Mouse (Mus musculus): ENCODE results near the gene AU021092. TPM values are rescaled to one million over a fixed set of nuclear protein-coding genes. Genes with fewer than 3 reads are reported as not detected.

Gene AU021092
- polyA plus RNA-seq, 1 experiment from 2014 or later: 5.3 TPM

- Histone ChIP-seq H3K27me3 (ENCODE audit: control insufficient read depth, insufficient read depth, low read length) (no peaks in the 10 kb centered on the region), H3K36me3 (ENCODE audit: control insufficient read depth, insufficient read depth, low read length) (no peaks in the 10 kb centered on the region), H3K4me1 (ENCODE audit: control insufficient read depth, insufficient read depth, low read length) (peaks cover 5% of the 10 kb centered on the region; the same call in 1 of the 2 replicates), H3K4me2 (ENCODE audit: low read depth, low read length) (peak overlapping the region; percentile 74), H3K9ac (ENCODE audit: low read length) (peak overlapping the region; percentile 71), H3K4me3 (replicated peaks; ENCODE audit: low read length) (peak overlapping the region; percentile 70), H3K27ac (ENCODE audit: low read length) (no peak overlapping the region), H3K9me3 (replicated peaks; ENCODE audit: control insufficient read depth, low read length) (no peaks in the 10 kb centered on the region)
- 2% methylated on average over 36 of the region's 36 CpGs for WGBS
- ATAC-seq (ENCODE audit: insufficient read depth, low FRiP score): peak; percentile 26; the same call in 1 of the 2 replicates
Observed at GRCm38 (mm10) chr16:5203200-5203599, 18.9 kb downstream of the AU021092 start.

GRCm38 (mm10) chr16:5202681-5203080, 19.4 kb downstream of the AU021092 start:
- Histone ChIP-seq H3K9ac (ENCODE audit: low read length) (peak overlapping the region; percentile 71; the same call in 1 of the 2 replicates), H3K4me2 (ENCODE audit: low read depth, low read length) (peak overlapping the region; percentile 74), H3K27me3 (ENCODE audit: control insufficient read depth, insufficient read depth, low read length) (no peaks in the 10 kb centered on the region), H3K9me3 (replicated peaks; ENCODE audit: control insufficient read depth, low read length) (no peaks in the 10 kb centered on the region), H3K27ac (ENCODE audit: low read length) (no peak overlapping the region), H3K4me1 (ENCODE audit: control insufficient read depth, insufficient read depth, low read length) (peaks cover 5% of the 10 kb centered on the region; the same call in 1 of the 2 replicates), H3K36me3 (ENCODE audit: control insufficient read depth, insufficient read depth, low read length) (no peaks in the 10 kb centered on the region), H3K4me3 (replicated peaks; ENCODE audit: low read length) (peak overlapping the region; percentile 70)
- 8% methylated on average over 4 of the region's 4 CpGs for WGBS
- no peak for ATAC-seq (ENCODE audit: insufficient read depth, low FRiP score)

GRCm38 (mm10) chr16:5195080-5195479, 27.0 kb downstream of the AU021092 start:
- H3K9me3 ChIP-seq (replicated peaks; ENCODE audit: control insufficient read depth, low read length): no peaks in the 10 kb centered on the region; the same call in 1 of the 2 replicates
- no peak overlapping the region for H3K4me2 ChIP-seq (ENCODE audit: low read depth, low read length)
- no peak overlapping the region for H3K4me3 ChIP-seq (replicated peaks; ENCODE audit: low read length)
- no peak overlapping the region for H3K9ac ChIP-seq (ENCODE audit: low read length)
- H3K36me3 ChIP-seq (ENCODE audit: control insufficient read depth, insufficient read depth, low read length): no peaks in the 10 kb centered on the region
- H3K27ac ChIP-seq (ENCODE audit: low read length): no peak overlapping the region
- no peaks in the 10 kb centered on the region for H3K4me1 ChIP-seq (ENCODE audit: control insufficient read depth, insufficient read depth, low read length)
- WGBS: 35% methylated on average over 6 of the region's 6 CpGs
- no peaks in the 10 kb centered on the region for H3K27me3 ChIP-seq (ENCODE audit: control insufficient read depth, insufficient read depth, low read length)
- no peak for ATAC-seq (ENCODE audit: insufficient read depth, low FRiP score)

- no peak for ATAC-seq (ENCODE audit: insufficient read depth, low FRiP score)
- H3K4me3 ChIP-seq (replicated peaks; ENCODE audit: low read length): no peak overlapping the region
Observed at GRCm38 (mm10) chr16:5186234-5186633, 35.9 kb downstream of the AU021092 start.

GRCm38 (mm10) chr16:5185691-5186090, 36.4 kb downstream of the AU021092 start:
- WGBS: 53% methylated on average over 7 of the region's 7 CpGs
- no peaks in the 10 kb centered on the region for H3K9me3 ChIP-seq (replicated peaks; ENCODE audit: control insufficient read depth, low read length)
- H3K27ac ChIP-seq (ENCODE audit: low read length): no peak overlapping the region
- H3K4me1 ChIP-seq (ENCODE audit: control insufficient read depth, insufficient read depth, low read length): no peaks in the 10 kb centered on the region
- H3K36me3 ChIP-seq (ENCODE audit: control insufficient read depth, insufficient read depth, low read length): no peaks in the 10 kb centered on the region
- no peak overlapping the region for H3K9ac ChIP-seq (ENCODE audit: low read length)
- ATAC-seq (ENCODE audit: insufficient read depth, low FRiP score): no peak
- no peak overlapping the region for H3K4me2 ChIP-seq (ENCODE audit: low read depth, low read length)
- no peak overlapping the region for H3K4me3 ChIP-seq (replicated peaks; ENCODE audit: low read length)
- H3K27me3 ChIP-seq (ENCODE audit: control insufficient read depth, insufficient read depth, low read length): no peaks in the 10 kb centered on the region

More at GRCm38 (mm10) chr16:5186234-5186633, 35.9 kb downstream of the AU021092 start:
- no peaks in the 10 kb centered on the region for H3K9me3 ChIP-seq (replicated peaks; ENCODE audit: control insufficient read depth, low read length)
- no peak overlapping the region for H3K27ac ChIP-seq (ENCODE audit: low read length)
- H3K4me2 ChIP-seq (ENCODE audit: low read depth, low read length): no peak overlapping the region
- no peaks in the 10 kb centered on the region for H3K4me1 ChIP-seq (ENCODE audit: control insufficient read depth, insufficient read depth, low read length)
- 77% methylated on average over 7 of the region's 7 CpGs for WGBS
- no peaks in the 10 kb centered on the region for H3K27me3 ChIP-seq (ENCODE audit: control insufficient read depth, insufficient read depth, low read length)
- H3K36me3 ChIP-seq (ENCODE audit: control insufficient read depth, insufficient read depth, low read length): no peaks in the 10 kb centered on the region
- H3K9ac ChIP-seq (ENCODE audit: low read length): no peak overlapping the region

- WGBS: 74% methylated on average over 5 of the region's 5 CpGs
- no peaks in the 10 kb centered on the region for H3K9me3 ChIP-seq (replicated peaks; ENCODE audit: control insufficient read depth, low read length)
Observed at GRCm38 (mm10) chr16:5184956-5185355, 37.1 kb downstream of the AU021092 start.

GRCm38 (mm10) chr16:5184101-5184500, 38.0 kb downstream of the AU021092 start:
- ATAC-seq (ENCODE audit: insufficient read depth, low FRiP score): no peak
- Histone ChIP-seq H3K27ac (ENCODE audit: low read length) (no peak overlapping the region), H3K4me1 (ENCODE audit: control insufficient read depth, insufficient read depth, low read length) (no peaks in the 10 kb centered on the region), H3K4me3 (replicated peaks; ENCODE audit: low read length) (no peak overlapping the region), H3K36me3 (ENCODE audit: control insufficient read depth, insufficient read depth, low read length) (no peaks in the 10 kb centered on the region), H3K9ac (ENCODE audit: low read length) (no peak overlapping the region), H3K9me3 (replicated peaks; ENCODE audit: control insufficient read depth, low read length) (no peaks in the 10 kb centered on the region), H3K4me2 (ENCODE audit: low read depth, low read length) (no peak overlapping the region), H3K27me3 (ENCODE audit: control insufficient read depth, insufficient read depth, low read length) (no peaks in the 10 kb centered on the region)
- 52% methylated on average over 8 of the region's 8 CpGs for WGBS

More at GRCm38 (mm10) chr16:5184956-5185355, 37.1 kb downstream of the AU021092 start:
- no peak for ATAC-seq (ENCODE audit: insufficient read depth, low FRiP score)
- H3K4me3 ChIP-seq (replicated peaks; ENCODE audit: low read length): no peak overlapping the region
- no peak overlapping the region for H3K9ac ChIP-seq (ENCODE audit: low read length)
- no peak overlapping the region for H3K27ac ChIP-seq (ENCODE audit: low read length)
- no peaks in the 10 kb centered on the region for H3K36me3 ChIP-seq (ENCODE audit: control insufficient read depth, insufficient read depth, low read length)
- no peaks in the 10 kb centered on the region for H3K27me3 ChIP-seq (ENCODE audit: control insufficient read depth, insufficient read depth, low read length)
- no peak overlapping the region for H3K4me2 ChIP-seq (ENCODE audit: low read depth, low read length)
- no peaks in the 10 kb centered on the region for H3K4me1 ChIP-seq (ENCODE audit: control insufficient read depth, insufficient read depth, low read length)

- no peaks in the 10 kb centered on the region for H3K4me1 ChIP-seq (ENCODE audit: control insufficient read depth, insufficient read depth, low read length)
- ATAC-seq (ENCODE audit: insufficient read depth, low FRiP score): no peak
- no peak overlapping the region for H3K9ac ChIP-seq (ENCODE audit: low read length)
- 85% methylated on average over 18 of the region's 18 CpGs for WGBS
- no peak overlapping the region for H3K27ac ChIP-seq (ENCODE audit: low read length)
- H3K36me3 ChIP-seq (ENCODE audit: control insufficient read depth, insufficient read depth, low read length): no peaks in the 10 kb centered on the region
- no peaks in the 10 kb centered on the region for H3K27me3 ChIP-seq (ENCODE audit: control insufficient read depth, insufficient read depth, low read length)
- H3K9me3 ChIP-seq (replicated peaks; ENCODE audit: control insufficient read depth, low read length): no peaks in the 10 kb centered on the region
- no peak overlapping the region for H3K4me3 ChIP-seq (replicated peaks; ENCODE audit: low read length)
- H3K4me2 ChIP-seq (ENCODE audit: low read depth, low read length): no peak overlapping the region
Observed at GRCm38 (mm10) chr16:5183310-5183975, 38.7 kb downstream of the AU021092 start.

GRCm38 (mm10) chr16:5172636-5173035, 49.5 kb downstream of the AU021092 start:
- Histone ChIP-seq H3K36me3 (ENCODE audit: control insufficient read depth, insufficient read depth, low read length) (no peaks in the 10 kb centered on the region), H3K27me3 (ENCODE audit: control insufficient read depth, insufficient read depth, low read length) (no peaks in the 10 kb centered on the region), H3K4me3 (replicated peaks; ENCODE audit: low read length) (no peak overlapping the region), H3K9me3 (replicated peaks; ENCODE audit: control insufficient read depth, low read length) (no peaks in the 10 kb centered on the region), H3K4me2 (ENCODE audit: low read depth, low read length) (no peak overlapping the region), H3K9ac (ENCODE audit: low read length) (no peak overlapping the region), H3K27ac (ENCODE audit: low read length) (no peak overlapping the region), H3K4me1 (ENCODE audit: control insufficient read depth, insufficient read depth, low read length) (no peaks in the 10 kb centered on the region)
- WGBS: 88% methylated on average over 6 of the region's 6 CpGs
- ATAC-seq (ENCODE audit: insufficient read depth, low FRiP score): no peak
